Mouse (Mus musculus): ENCODE measurements around the gene Efcab11. TPM values are rescaled to one million over a fixed set of nuclear protein-coding genes. Genes with fewer than 3 reads are reported as not detected.

Efcab11 gene
- polyA plus RNA-seq, 1 experiment from 2014 or later: 18.6 TPM

DNA sequence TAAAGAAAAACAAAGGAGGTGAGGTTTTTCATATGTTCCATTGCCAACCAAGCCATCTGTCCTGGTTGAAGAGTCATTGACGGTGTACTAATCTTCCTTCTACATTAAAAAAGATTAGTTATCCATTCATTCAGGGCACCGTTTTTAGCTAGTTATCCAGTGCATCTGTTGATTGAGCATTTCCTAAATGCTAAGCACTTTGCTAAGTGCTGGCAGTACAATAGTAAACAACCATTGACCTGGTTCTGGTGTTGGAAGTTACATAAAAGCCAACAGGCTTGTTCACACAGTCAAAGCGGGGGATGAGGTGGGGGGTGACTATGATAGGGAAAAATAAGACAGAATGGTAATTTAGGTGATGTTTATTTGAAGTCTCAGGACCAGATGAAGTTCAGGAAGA is 35.4 kb upstream of the Efcab11 start:
- no peak overlapping the region for H3K9ac ChIP-seq (ENCODE audit: low read length)
- H3K4me3 ChIP-seq (ENCODE audit: low read depth, low read length): no peak overlapping the region
- no peak for ATAC-seq (ENCODE audit: insufficient read depth, low FRiP score, low TSS enrichment)
- no peak overlapping the region for H3K4me2 ChIP-seq (ENCODE audit: low read depth)
- 93% methylated on average over 3 of the region's 3 CpGs for WGBS
- no peak overlapping the region for H3K27ac ChIP-seq (ENCODE audit: low read depth, low read length)
- DNase-seq (ENCODE audit: low spot score): no peak
- no peaks in the 10 kb centered on the region for H3K9me3 ChIP-seq (ENCODE audit: control insufficient read depth, low read length)
- no peaks in the 10 kb centered on the region for H3K27me3 ChIP-seq (ENCODE audit: control insufficient read depth, insufficient read depth, low read length)
- H3K36me3 ChIP-seq (ENCODE audit: control insufficient read depth, insufficient read depth, low read length): no peaks in the 10 kb centered on the region; the same call in 1 of the 2 replicates
- H3K4me1 ChIP-seq (ENCODE audit: control insufficient read depth, insufficient read depth, low read length): peaks cover 9% of the 10 kb centered on the region; the same call in 1 of the 2 replicates

DNA sequence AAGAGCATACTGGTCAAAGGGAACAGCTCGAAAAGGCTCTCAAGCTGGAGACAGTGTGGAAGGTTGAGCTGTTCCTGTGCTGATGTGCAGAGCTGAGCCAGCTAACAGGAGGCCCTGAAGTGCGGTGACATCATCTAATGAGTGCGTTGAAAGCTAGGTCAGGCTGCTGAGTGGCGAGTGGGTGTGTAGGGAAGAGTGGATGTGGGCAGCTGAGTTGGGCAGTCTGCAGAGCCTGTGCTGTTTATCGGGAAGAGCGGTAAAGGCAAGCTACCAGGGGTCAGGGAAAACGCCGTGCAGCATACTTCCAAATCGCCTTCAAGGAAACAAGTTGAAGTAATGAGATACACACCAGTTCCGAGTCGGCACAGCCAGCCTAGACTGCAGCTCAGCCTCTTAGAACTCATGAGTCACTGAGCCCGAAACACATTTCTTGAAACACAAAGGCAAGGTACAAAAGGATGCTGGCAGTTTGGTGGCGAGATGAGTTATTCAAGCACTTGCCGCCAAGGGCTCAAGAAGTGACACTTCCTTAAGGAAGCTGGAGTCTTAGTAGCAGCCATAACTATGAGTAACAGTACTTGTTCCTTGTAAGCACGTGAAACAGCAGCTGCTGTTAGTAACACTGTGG is 33.7 kb upstream of the Efcab11 start:
- ATAC-seq (ENCODE audit: insufficient read depth, low FRiP score, low TSS enrichment): no peak

DNA sequence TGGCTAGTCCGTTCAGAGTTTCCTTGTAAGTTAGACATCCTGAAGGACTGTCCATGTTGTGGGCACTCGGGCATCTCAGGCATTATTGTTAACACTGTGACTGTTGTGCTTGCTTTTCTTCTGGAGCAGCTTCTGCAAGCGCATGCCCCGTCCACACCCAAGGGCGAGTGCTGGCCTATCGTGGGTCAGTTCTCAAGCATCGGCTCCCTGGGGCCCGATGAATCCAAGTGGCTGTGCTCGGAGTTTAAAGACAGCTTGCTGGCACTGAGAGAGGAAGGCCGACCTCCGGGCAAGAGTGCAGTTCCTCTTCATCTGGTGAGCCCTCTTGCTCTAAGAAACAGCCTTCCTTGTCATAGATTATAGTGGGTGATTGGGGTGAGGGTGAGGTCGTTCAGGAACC is 27.2 kb upstream of the Efcab11 start:
- H3K27ac ChIP-seq (ENCODE audit: low read depth, low read length): no peak overlapping the region
- 82% methylated on average over 12 of the region's 12 CpGs for WGBS
- H3K4me1 ChIP-seq (ENCODE audit: control insufficient read depth, insufficient read depth, low read length): no peaks in the 10 kb centered on the region
- peaks cover 9% of the 10 kb centered on the region for H3K36me3 ChIP-seq (ENCODE audit: control insufficient read depth, insufficient read depth, low read length)
- no peaks in the 10 kb centered on the region for H3K9me3 ChIP-seq (ENCODE audit: control insufficient read depth, low read length)
- ATAC-seq (ENCODE audit: insufficient read depth, low FRiP score, low TSS enrichment) (no peak), DNase-seq (ENCODE audit: low spot score) (no peak)
- no peak overlapping the region for H3K4me2 ChIP-seq (ENCODE audit: low read depth)
- no peak overlapping the region for H3K4me3 ChIP-seq (ENCODE audit: low read depth, low read length)
- no peak overlapping the region for H3K9ac ChIP-seq (ENCODE audit: low read length)
- no peaks in the 10 kb centered on the region for H3K27me3 ChIP-seq (ENCODE audit: control insufficient read depth, insufficient read depth, low read length)

More for the DNA sequence above, 33.7 kb upstream of the Efcab11 start:
- DNase-seq (ENCODE audit: low spot score): no peak
- Histone ChIP-seq H3K4me1 (ENCODE audit: control insufficient read depth, insufficient read depth, low read length) (0 out of 2 replicates have a peak, but pooled peaks cover 2% of the 10 kb centered on the region), H3K36me3 (ENCODE audit: control insufficient read depth, insufficient read depth, low read length) (no peaks in the 10 kb centered on the region; the same call in 1 of the 2 replicates), H3K9ac (ENCODE audit: low read length) (no peak overlapping the region), H3K9me3 (ENCODE audit: control insufficient read depth, low read length) (no peaks in the 10 kb centered on the region), H3K27ac (ENCODE audit: low read depth, low read length) (no peak overlapping the region), H3K4me3 (ENCODE audit: low read depth, low read length) (no peak overlapping the region), H3K27me3 (ENCODE audit: control insufficient read depth, insufficient read depth, low read length) (no peaks in the 10 kb centered on the region), H3K4me2 (ENCODE audit: low read depth) (no peak overlapping the region)
- 79% methylated on average over 15 of the region's 15 CpGs for WGBS

DNA sequence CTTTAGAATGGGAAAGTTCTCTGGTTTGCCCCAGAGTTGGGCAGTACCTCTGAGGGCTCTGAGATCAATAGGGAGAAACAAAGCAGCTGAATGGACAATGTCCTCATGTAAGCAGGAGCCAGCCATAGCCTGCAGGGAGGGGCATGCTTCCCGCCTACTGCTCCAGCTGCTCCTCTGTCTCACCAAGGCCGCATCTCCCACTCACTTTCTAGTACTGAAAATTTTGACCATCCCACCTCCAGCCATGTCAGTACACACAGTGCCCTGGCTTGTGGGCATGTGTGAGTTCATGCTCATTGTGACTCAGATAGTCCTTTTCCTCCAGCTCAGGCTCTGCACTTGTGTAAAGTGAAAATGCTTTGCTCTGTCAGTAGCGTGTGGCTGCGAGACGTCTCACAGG is 20.3 kb upstream of the Efcab11 start:
- ATAC-seq (ENCODE audit: insufficient read depth, low FRiP score, low TSS enrichment): no peak
- no peak overlapping the region for H3K4me3 ChIP-seq (ENCODE audit: low read depth, low read length)
- no peaks in the 10 kb centered on the region for H3K27me3 ChIP-seq (ENCODE audit: control insufficient read depth, insufficient read depth, low read length)
- WGBS: 90% methylated on average over 5 of the region's 5 CpGs
- no peak for DNase-seq (ENCODE audit: low spot score)
- no peak overlapping the region for H3K9ac ChIP-seq (ENCODE audit: low read length)
- no peaks in the 10 kb centered on the region for H3K9me3 ChIP-seq (ENCODE audit: control insufficient read depth, low read length)
- peaks cover 6% of the 10 kb centered on the region for H3K36me3 ChIP-seq (ENCODE audit: control insufficient read depth, insufficient read depth, low read length)
- H3K4me2 ChIP-seq (ENCODE audit: low read depth): no peak overlapping the region
- H3K4me1 ChIP-seq (ENCODE audit: control insufficient read depth, insufficient read depth, low read length): no peaks in the 10 kb centered on the region
- no peak overlapping the region for H3K27ac ChIP-seq (ENCODE audit: low read depth, low read length)

DNA sequence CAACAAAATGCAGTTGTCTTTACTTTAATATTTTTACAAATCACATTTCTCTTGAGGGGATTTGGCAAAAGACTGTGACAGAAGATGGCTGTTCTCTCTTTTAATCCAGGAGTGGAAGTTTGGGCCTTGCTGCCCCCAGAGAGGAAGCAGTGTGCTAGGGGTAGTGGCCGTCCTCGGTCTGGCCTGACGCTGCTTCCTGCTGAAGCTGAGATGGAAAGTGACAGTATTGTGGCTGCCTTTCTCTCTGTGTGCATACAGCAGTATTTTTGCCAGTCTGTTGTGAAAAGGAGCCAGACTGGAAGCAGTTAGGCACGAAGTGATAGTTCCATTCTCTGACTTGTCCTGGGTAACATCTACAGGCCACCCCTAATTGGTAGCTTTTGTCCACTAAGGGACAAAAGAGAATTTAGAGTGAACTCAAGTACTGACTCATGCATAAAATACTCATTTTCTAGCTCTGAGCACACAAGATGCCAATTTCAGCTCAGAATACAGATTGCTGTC is 18.7 kb upstream of the Efcab11 start:
- H3K27me3 ChIP-seq (ENCODE audit: control insufficient read depth, insufficient read depth, low read length): no peaks in the 10 kb centered on the region
- H3K4me3 ChIP-seq (ENCODE audit: low read depth, low read length): no peak overlapping the region
- no peak overlapping the region for H3K27ac ChIP-seq (ENCODE audit: low read depth, low read length)
- 83% methylated on average over 4 of the region's 4 CpGs for WGBS
- H3K4me1 ChIP-seq (ENCODE audit: control insufficient read depth, insufficient read depth, low read length): no peaks in the 10 kb centered on the region
- no peak for DNase-seq (ENCODE audit: low spot score)
- H3K9ac ChIP-seq (ENCODE audit: low read length): no peak overlapping the region
- H3K4me2 ChIP-seq (ENCODE audit: low read depth): no peak overlapping the region
- no peak for ATAC-seq (ENCODE audit: insufficient read depth, low FRiP score, low TSS enrichment)
- H3K36me3 ChIP-seq (ENCODE audit: control insufficient read depth, insufficient read depth, low read length): peaks cover 2% of the 10 kb centered on the region; the same call in 1 of the 2 replicates
- H3K9me3 ChIP-seq (ENCODE audit: control insufficient read depth, low read length): no peaks in the 10 kb centered on the region

DNA sequence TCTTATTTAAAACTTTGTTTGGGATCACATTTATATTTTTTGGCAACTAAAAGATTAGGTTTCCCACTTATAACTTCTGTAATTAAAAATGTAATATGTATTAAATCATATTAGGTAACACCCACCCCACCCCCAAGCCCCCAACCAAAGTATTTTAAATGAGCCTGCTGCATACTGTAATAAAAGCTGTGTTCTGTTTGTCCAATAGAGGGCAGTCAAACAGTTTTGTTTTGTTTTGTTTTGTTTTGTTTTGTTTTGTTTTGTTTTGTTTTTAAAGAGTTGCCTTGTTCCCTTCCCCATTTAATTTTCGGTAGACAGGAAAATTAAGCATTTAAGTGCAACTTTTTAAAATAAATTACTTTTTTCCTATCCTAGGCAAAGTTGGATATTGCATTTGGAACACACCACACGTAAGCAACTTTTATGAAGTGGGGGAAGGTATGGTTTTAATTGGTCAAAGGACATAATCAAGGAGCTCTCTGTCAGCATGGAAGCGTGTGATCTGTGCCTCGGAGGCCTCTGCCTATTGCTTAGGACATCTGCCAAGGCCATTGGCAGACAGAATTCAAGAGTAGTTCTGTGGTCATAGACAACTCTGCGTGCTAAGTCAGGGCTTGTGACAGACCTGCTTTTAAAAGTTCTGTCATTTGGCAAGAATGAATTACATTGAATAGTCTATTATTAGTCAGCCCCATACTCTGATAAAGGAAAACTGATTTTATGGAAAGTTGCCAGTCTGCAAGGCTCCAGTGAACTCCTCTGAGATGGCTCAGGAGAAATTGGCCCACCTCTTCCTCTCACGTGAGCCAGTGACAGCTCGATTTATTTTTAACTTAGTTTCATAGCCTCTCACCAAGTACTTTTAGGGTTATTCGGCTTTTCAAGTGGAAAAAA is 18.0 kb upstream of the Efcab11 start:
- Histone ChIP-seq H3K9ac (ENCODE audit: low read length) (no peak overlapping the region), H3K4me3 (ENCODE audit: low read depth, low read length) (no peak overlapping the region), H3K36me3 (ENCODE audit: control insufficient read depth, insufficient read depth, low read length) (peaks cover 2% of the 10 kb centered on the region; the same call in 1 of the 2 replicates), H3K4me2 (ENCODE audit: low read depth) (no peak overlapping the region), H3K27me3 (ENCODE audit: control insufficient read depth, insufficient read depth, low read length) (no peaks in the 10 kb centered on the region), H3K9me3 (ENCODE audit: control insufficient read depth, low read length) (no peaks in the 10 kb centered on the region), H3K4me1 (ENCODE audit: control insufficient read depth, insufficient read depth, low read length) (no peaks in the 10 kb centered on the region), H3K27ac (ENCODE audit: low read depth, low read length) (no peak overlapping the region)
- no peak for ATAC-seq (ENCODE audit: insufficient read depth, low FRiP score, low TSS enrichment)
- no peak for DNase-seq (ENCODE audit: low spot score)
- 90% methylated on average over 8 of the region's 8 CpGs for WGBS

DNA sequence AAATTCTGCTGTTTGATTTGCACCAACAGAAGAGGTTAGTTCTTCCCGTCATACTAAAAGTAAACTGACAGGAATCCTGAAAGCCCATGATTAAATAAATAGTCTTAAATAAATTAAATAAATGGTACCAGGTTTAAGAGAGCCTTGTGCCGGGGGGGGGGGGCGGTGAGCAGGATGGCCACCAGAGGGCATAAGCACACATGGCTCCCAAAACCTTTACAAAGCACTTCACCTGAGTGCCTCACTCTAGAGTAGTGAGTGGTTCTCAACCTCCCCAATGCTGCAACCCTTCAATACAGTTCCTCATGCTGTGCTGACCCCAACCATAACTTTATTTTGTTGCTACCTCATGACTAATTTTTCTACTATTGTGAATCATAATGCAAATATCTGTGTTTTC is 15.8 kb upstream of the Efcab11 start:
- H3K27me3 ChIP-seq (ENCODE audit: control insufficient read depth, insufficient read depth, low read length): no peaks in the 10 kb centered on the region
- H3K4me3 ChIP-seq (ENCODE audit: low read depth, low read length): no peak overlapping the region
- H3K9ac ChIP-seq (ENCODE audit: low read length): no peak overlapping the region
- H3K4me1 ChIP-seq (ENCODE audit: control insufficient read depth, insufficient read depth, low read length): no peaks in the 10 kb centered on the region
- no peak for DNase-seq (ENCODE audit: low spot score)
- H3K4me2 ChIP-seq (ENCODE audit: low read depth): no peak overlapping the region
- no peak for ATAC-seq (ENCODE audit: insufficient read depth, low FRiP score, low TSS enrichment)
- WGBS: 93% methylated on average over 1 of the region's 3 CpGs
- H3K36me3 ChIP-seq (ENCODE audit: control insufficient read depth, insufficient read depth, low read length): peaks cover 6% of the 10 kb centered on the region
- no peaks in the 10 kb centered on the region for H3K9me3 ChIP-seq (ENCODE audit: control insufficient read depth, low read length)
- no peak overlapping the region for H3K27ac ChIP-seq (ENCODE audit: low read depth, low read length)

DNA sequence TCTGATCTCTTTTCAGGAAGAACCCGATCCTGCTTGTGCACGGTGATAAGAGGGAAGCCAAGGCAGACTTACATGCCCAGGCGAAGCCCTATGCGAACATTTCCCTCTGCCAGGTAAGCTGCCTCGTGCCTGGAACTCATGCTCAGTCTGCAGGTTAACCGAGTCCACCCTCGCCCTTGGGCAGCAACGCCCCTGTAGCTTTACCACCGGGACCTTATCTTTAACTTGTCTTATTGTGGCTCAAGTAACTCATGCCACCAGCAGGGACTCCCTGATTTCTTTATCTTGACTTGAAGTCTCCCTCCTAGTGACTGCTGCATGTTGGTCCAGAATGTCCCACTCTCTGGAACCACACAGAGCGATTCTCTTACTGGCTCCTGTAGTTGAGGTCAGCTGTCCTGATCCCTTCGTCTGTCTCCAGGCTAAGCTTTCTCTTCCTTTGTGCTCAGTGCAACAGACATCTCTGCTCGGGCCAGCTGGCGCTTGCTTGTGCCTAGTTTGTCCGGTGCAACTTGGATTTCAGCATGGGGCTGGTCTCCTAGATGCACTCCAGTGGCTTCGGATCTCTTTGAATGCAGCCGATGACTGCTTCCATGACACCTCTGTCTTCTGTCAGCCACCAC is 14.1 kb upstream of the Efcab11 start:
- no peak for ATAC-seq (ENCODE audit: insufficient read depth, low FRiP score, low TSS enrichment)
- no peak for DNase-seq (ENCODE audit: low spot score)
- Histone ChIP-seq H3K4me2 (ENCODE audit: low read depth) (no peak overlapping the region), H3K27ac (ENCODE audit: low read depth, low read length) (no peak overlapping the region), H3K36me3 (ENCODE audit: control insufficient read depth, insufficient read depth, low read length) (peaks cover 6% of the 10 kb centered on the region), H3K9ac (ENCODE audit: low read length) (no peak overlapping the region), H3K27me3 (ENCODE audit: control insufficient read depth, insufficient read depth, low read length) (no peaks in the 10 kb centered on the region), H3K9me3 (ENCODE audit: control insufficient read depth, low read length) (no peaks in the 10 kb centered on the region), H3K4me1 (ENCODE audit: control insufficient read depth, insufficient read depth, low read length) (no peaks in the 10 kb centered on the region), H3K4me3 (ENCODE audit: low read depth, low read length) (no peak overlapping the region)
- WGBS: 93% methylated on average over 16 of the region's 16 CpGs

Data from neural tube, embryonic 11.5 days (tissue).